ENCODE assay signal across 10 mouse cellular contexts in the genomic region with DNA sequence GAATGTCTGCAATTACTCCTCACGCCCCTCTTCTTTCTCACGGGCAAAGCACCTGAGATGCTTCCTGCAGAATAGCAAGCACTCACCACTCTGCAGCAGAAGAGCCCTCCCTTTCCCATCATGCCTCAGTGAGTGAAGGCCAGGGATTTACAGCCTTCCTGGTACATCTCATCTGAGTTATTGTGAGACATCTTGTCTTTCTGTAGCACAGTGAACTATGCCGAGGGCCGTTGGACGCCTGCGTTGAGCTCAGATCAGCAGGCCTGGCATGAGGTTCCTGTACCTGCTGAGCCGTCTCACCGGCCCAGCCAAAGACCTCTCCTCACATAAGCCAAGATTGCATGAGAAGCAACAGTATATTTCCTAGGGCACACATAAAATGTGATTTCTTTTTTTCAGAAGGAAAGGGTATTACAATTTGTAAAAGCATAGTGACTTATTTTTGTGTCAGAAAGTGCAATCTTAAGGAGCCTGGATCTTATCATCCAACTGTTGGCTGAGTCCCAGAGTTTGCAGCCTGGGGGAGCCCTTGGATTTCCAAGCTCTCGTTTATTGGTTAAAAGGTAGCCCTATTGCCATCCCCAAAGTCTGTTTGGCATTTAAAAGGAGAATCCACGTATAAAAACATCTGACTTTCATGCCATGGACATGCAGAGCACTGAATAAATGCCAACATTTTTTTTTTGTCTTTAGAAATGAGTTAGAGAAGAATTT.
A peak's percentile ranks its signal among the peaks of the same experiment; 100 is the strongest.
DNase-seq lines count a peak whose midpoint lies in the region.
"Had no signal": no experiment of that assay in that cellular context is flagged by ENCODE, and none has a peak within 500 bp of the region (broad histone marks: within the 10 kb centered on the region; RNA-seq: fewer than 3 reads in every experiment).

No protein-coding gene starts in this region.

- peak; percentile 46 for DNase-seq in cerebellum, adult 11 months
- no peak for DNase-seq in cerebellum, postnatal 4 days (ENCODE audit: low spot score in 2 of 2)
- peak; percentile 41 for DNase-seq in left cerebral cortex, postnatal 4 days
- no peak for DNase-seq in left cerebral cortex, postnatal 36 days (ENCODE audit: low spot score in 2 of 2)
- DNase-seq in cerebellum, postnatal 36 days: peak; percentile 52 to 54
- DNase-seq in retina, embryonic 14.5 days (ENCODE audit: low spot score): peak; percentile 32
- no peak for DNase-seq in spleen, adult 18-20 months
- no peak for DNase-seq in embryo, embryonic 10.5 days (ENCODE audit: low spot score)
- DNase-seq: adrenal gland, adult 8-10 months; lung, adult 18-20 months had no signal

- intact Hi-C loops in left cerebral cortex, postnatal 4 days (cut with DNase I): no loop called here
- intact Hi-C loops in left cerebral cortex, postnatal 36 days (cut with DNase I): no loop called here

Comparison
In these comparisons a context has a peak if more than half of its experiments do, and no peak if none do; other contexts are left out.
1. DNase-seq: peak in cerebellum, adult 11 months (single experiment), left cerebral cortex, postnatal 4 days (single experiment), cerebellum, postnatal 36 days (2 of 2) and retina, embryonic 14.5 days (single experiment); none in cerebellum, postnatal 4 days (0 of 2), left cerebral cortex, postnatal 36 days (0 of 2), spleen, adult 18-20 months (0 of 2) and embryo, embryonic 10.5 days (single experiment).